ENCODE assay signal across 9 mouse cellular contexts in the genomic region with DNA sequence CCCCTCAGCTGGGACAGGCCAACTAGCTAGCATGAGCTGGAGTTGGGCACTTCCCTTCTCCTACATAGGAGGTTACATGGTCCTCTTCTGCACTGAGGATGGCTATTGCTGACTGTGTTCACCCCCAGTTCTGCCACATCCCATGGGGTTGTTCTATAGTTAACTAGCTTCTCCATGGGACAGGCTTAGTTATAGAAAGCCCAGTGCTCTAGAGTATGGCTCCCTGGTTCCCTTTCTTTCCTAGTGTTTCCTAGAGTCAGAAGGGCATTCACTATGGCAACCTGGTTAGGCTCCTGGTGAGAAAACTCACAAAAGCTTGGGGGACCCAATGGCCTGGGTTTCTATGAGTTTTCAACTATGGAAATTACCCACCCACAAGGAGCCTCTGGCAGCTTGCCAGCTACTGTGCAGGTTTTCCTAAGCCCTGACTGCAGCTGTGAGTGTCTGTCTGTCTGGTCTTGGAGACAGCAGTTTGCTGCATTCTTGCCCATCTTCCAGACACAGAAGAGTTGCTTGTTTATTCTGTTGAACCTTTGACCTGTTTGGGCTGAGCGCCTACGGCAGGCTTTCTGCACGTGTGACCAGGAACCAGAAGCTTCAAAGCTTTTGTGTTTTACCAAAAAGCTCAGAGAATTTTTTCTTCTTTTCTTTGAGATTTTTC. TPM values are rescaled to one million over a fixed set of nuclear protein-coding genes. Genes with fewer than 3 reads are reported as not detected.
DNase-seq lines count a peak whose midpoint lies in the region; ATAC-seq and TF ChIP-seq lines count a peak whose summit lies in the region.
"Had no signal": no experiment of that assay in that cellular context is flagged by ENCODE, and none has a peak within 500 bp of the region (broad histone marks: within the 10 kb centered on the region; RNA-seq: fewer than 3 reads in every experiment).

No protein-coding gene starts in this region.

- no peak for ATAC-seq in lung, postnatal 0 days

- H3K27ac ChIP-seq in thymus, adult 2 months (ENCODE audit: control insufficient read depth, insufficient read depth, low read length), result no peak overlapping the region
- no peak overlapping the region for H3K27ac ChIP-seq in lung, postnatal 0 days (ENCODE audit: low read length)

- no peak overlapping the region for H3K9ac ChIP-seq in lung, postnatal 0 days (replicated peaks; ENCODE audit: low read depth)

- WGBS in thymus, adult 2 months, result 44% methylated on average over 3 of the region's 3 CpGs
- 17% methylated on average over 3 of the region's 3 CpGs for WGBS in lung, postnatal 0 days

- no peak overlapping the region for H3K4me2 ChIP-seq in lung, postnatal 0 days (replicated peaks; ENCODE audit: low read depth, low read length)

- no peak for TF ChIP-seq POLR2A in thymus, adult 2 months (IDR thresholded peaks at IDR 0.05; ENCODE audit: control insufficient read depth, extremely low read depth, insufficient read depth, low read length, poor library complexity)

- TF ChIP-seq CTCF in thymus, adult 2 months (IDR thresholded peaks at IDR 0.05; ENCODE audit: borderline replicate concordance, control insufficient read depth, extremely low read depth, insufficient read depth, low read length, poor library complexity), result no peak
- no peak for TF ChIP-seq CTCF in lung, postnatal 0 days (IDR thresholded peaks at IDR 0.05)

- no peaks in the 10 kb centered on the region for H3K27me3 ChIP-seq in thymus, adult 2 months (ENCODE audit: control insufficient read depth, insufficient read depth, low read length)
- H3K27me3 ChIP-seq in lung, postnatal 0 days (replicated peaks; ENCODE audit: insufficient read depth, low read length), result no peaks in the 10 kb centered on the region

- H3K36me3 ChIP-seq in thymus, adult 2 months (ENCODE audit: control insufficient read depth, insufficient read depth, low read length), result no peaks in the 10 kb centered on the region
- H3K36me3 ChIP-seq in lung, postnatal 0 days (ENCODE audit: insufficient read depth, low read length), result no peaks in the 10 kb centered on the region

- no peaks in the 10 kb centered on the region for H3K9me3 ChIP-seq in lung, postnatal 0 days (ENCODE audit: low read length)

- DNase-seq in adrenal gland, postnatal 10 days, result peak; percentile 29
- no peak for DNase-seq in adrenal gland, adult 8-10 months
- DNase-seq in thymus, adult 2 months, result peak; percentile 5
- no peak for DNase-seq in thymus, postnatal 10 days (ENCODE audit: low spot score in 2 of 2)
- peak; percentile 12 to 43 for DNase-seq in kidney, postnatal 36 days
- peak; percentile 74 for DNase-seq in retina, postnatal 1 day
- DNase-seq in spleen, postnatal 4 days (ENCODE audit: low spot score in 2 of 2), result no peak
- DNase-seq in lung, postnatal 0 days (ENCODE audit: low spot score), result no peak

- no peak for TF ChIP-seq EP300 in lung, postnatal 0 days (IDR thresholded peaks at IDR 0.05)

- no peak overlapping the region for H3K4me3 ChIP-seq in thymus, adult 2 months (ENCODE audit: control insufficient read depth, insufficient read depth, low read length)
- H3K4me3 ChIP-seq in lung, postnatal 0 days (ENCODE audit: low read depth, low read length), result no peak overlapping the region

- peaks cover 3% of the 10 kb centered on the region for H3K4me1 ChIP-seq in thymus, adult 2 months (replicated peaks; ENCODE audit: control insufficient read depth, insufficient read depth, low read length)
- H3K4me1 ChIP-seq in lung, postnatal 0 days (ENCODE audit: insufficient read depth, low read depth, low read length), result no peaks in the 10 kb centered on the region

RNA-seq across cellular contexts. Expression of gene Slc25a31, which starts 22.7 kb away (rescaled TPM):
- total RNA-seq in adrenal gland, postnatal 10 days (2021), result under 1 TPM; 0.12 to 0.21 TPM
- under 1 TPM in 1 of 4 experiments, not detected in 3; 0.22 TPM for total RNA-seq in adrenal gland, adult 8-10 months (2022)
- 0.10 and 0.16 TPM in 2 replicates for polyA plus RNA-seq in thymus, adult 2 months (2012; rRNA removed)
- 0.08 and 0.12 TPM in 2 replicates for polyA plus RNA-seq in lung, postnatal 0 days (2015; fragmentation: Nextera tagmentation; extraction: Ambion mirVana)
- polyA plus RNA-seq: large intestine, adult 2 months had no signal

RNA-seq across cellular contexts. Expression of gene Hspa4l, which starts 58.3 kb away (rescaled TPM):
- total RNA-seq in adrenal gland, postnatal 10 days (2021), result 10 to 100 TPM; 19.6 to 27.2 TPM
- 100 to 1,000 TPM in 1 of 4 experiments, 10 to 100 TPM in 3; 68.7 to 102 (median 70.5) TPM for total RNA-seq in adrenal gland, adult 8-10 months (2022)
- polyA plus RNA-seq in thymus, adult 2 months (2012; rRNA removed), result 23.5 and 27.8 TPM in 2 replicates
- 22.5 and 26.6 TPM in 2 replicates for polyA plus RNA-seq in lung, postnatal 0 days (2015; fragmentation: Nextera tagmentation; extraction: Ambion mirVana)

Comparison
In these comparisons a context has a peak if more than half of its experiments do, and no peak if none do; other contexts are left out.
1. DNase-seq: peak in adrenal gland, postnatal 10 days (single experiment), thymus, adult 2 months (single experiment), kidney, postnatal 36 days (2 of 2) and retina, postnatal 1 day (single experiment); none in adrenal gland, adult 8-10 months (single experiment), thymus, postnatal 10 days (0 of 2), spleen, postnatal 4 days (0 of 2) and lung, postnatal 0 days (single experiment).